Mouse (Mus musculus) cerebellum, adult 2 months (tissue): Measurements from ENCODE around the gene Ift172.

Source experiments
- CTCF ChIP-seq: fragments of 200-500 bp; IDR thresholded peaks from 2 replicates; pipeline ENCODE4 v1.5.1; 2011; ENCODE audit warnings: low read depth, mild to moderate bottlenecking, control low read depth, low read length, moderate library complexity, borderline replicate concordance; ENCODE audit not compliant: insufficient read depth
- POLR2A ChIP-seq: fragments of 200-500 bp; IDR thresholded peaks from 2 replicates; pipeline ENCODE4 v1.6.1; 2011; ENCODE audit warnings: low read length, control low read depth, borderline replicate concordance; ENCODE audit not compliant: insufficient read depth

- no peak for TF ChIP-seq CTCF
- no peak for TF ChIP-seq POLR2A
Measured at GRCm38 (mm10) chr5:31250716-31251115, 40.2 kb downstream of the Ift172 start.
